In genomic region chr6:148946409-148946742, GRCm38 (mm10) we compare ENCODE assay signal across 8 mouse cellular contexts. TPM values are rescaled to one million over a fixed set of nuclear protein-coding genes. Genes with fewer than 3 reads are reported as not detected.
DNase-seq lines count a peak whose midpoint lies in the region; ATAC-seq lines count a peak whose summit lies in the region.

Sinhcaf (minus strand) TSS chr6:148946467.

- peak; percentile 98 to 99 for DNase-seq in adrenal gland, adult (ENCODE audit: inconsistent age in 2 of 2, low spot score in 1 of 2)
- peak; percentile 100 for DNase-seq in embryo, embryonic 10.5 days (ENCODE audit: low spot score)
- peak; percentile 96 for DNase-seq in gastrocnemius, postnatal 14 days
- peak; percentile 92 to 98 for DNase-seq in left cerebral cortex, postnatal 10 days (ENCODE audit: extremely low spot score in 1 of 2, low spot score in 2 of 2)
- peak; percentile 94 for DNase-seq in right cerebral cortex, postnatal 25 days
- peak; percentile 96 to 97 for DNase-seq in urinary bladder, postnatal 4 days (ENCODE audit: low spot score in 2 of 2)

- ATAC-seq in inflammation-experienced regulatory T-cells, adult 6 months, result peak; percentile 71
- ATAC-seq in megakaryocyte-erythroid progenitor cell, adult 5-6 weeks (replicated peaks; ENCODE audit: low FRiP score, low TSS enrichment, poor library complexity, severe bottlenecking), result peak; percentile 73

- intact Hi-C loops in gastrocnemius, postnatal 14 days (cut with DNase I; ENCODE audit: low total_unique reads), result no loop called here
- intact Hi-C loops in left cerebral cortex, postnatal 10 days (cut with DNase I), result no loop called here

RNA-seq across cellular contexts. Expression of gene Sinhcaf, which starts in this region (rescaled TPM):
- total RNA-seq in gastrocnemius, postnatal 14 days (2021), result 1 to 10 TPM; 2.5 to 2.9 TPM
- polyA plus RNA-seq in inflammation-experienced regulatory T-cells, adult 6 months (2017; shearing (Covaris generic)), result 10 to 100 TPM; 61.7 to 81.8 (median 61.8) TPM
- total RNA-seq in left cerebral cortex, postnatal 10 days (2021), result 1 to 10 TPM; 3.8 to 4.5 TPM
- 32.1 and 46.3 TPM in 2 replicates for total RNA-seq in megakaryocyte-erythroid progenitor cell, adult 5-6 weeks (2014; fragmentation: Nextera tagmentation)
- total RNA-seq in megakaryocyte-erythroid progenitor cell, adult 5-6 weeks (2017), result 134 and 160 TPM in 2 replicates

Comparison
In these comparisons a context has a peak if more than half of its experiments do, and no peak if none do; other contexts are left out.
1. Peak in every context shown above with its lines: DNase-seq and ATAC-seq.
2. RNA of gene Sinhcaf (total RNA-seq): 32.1 to 160 TPM in megakaryocyte-erythroid progenitor cell, adult 5-6 weeks; 3.8 to 4.5 TPM in left cerebral cortex, postnatal 10 days and 2.5 to 2.9 TPM in gastrocnemius, postnatal 14 days; every median in the first group is over 4 times any median in the second.